7 mouse cellular contexts compared by ENCODE assay signal in genomic region chr7:27402675-27403074, GRCm38 (mm10). TPM values are rescaled to one million over a fixed set of nuclear protein-coding genes. Genes with fewer than 3 reads are reported as not detected.
DNase-seq lines count a peak whose midpoint lies in the region; TF ChIP-seq lines count a peak whose summit lies in the region.

No protein-coding gene starts in this region.

- H3K79me3 ChIP-seq in C2C12 (ENCODE audit: low read depth), result no peaks in the 10 kb centered on the region

- 14% methylated on average over 16 of the region's 16 CpGs for WGBS in spleen, adult 2 months

- peaks cover 13% of the 10 kb centered on the region for H3K4me1 ChIP-seq in megakaryocyte, embryonic 14.5 days
- H3K4me1 ChIP-seq in spleen, adult 2 months (ENCODE audit: control insufficient read depth, insufficient read depth, insufficient read length), result no peaks in the 10 kb centered on the region

- no peak overlapping the region for H3K4me3 ChIP-seq in C2C12 (ENCODE audit: insufficient read depth, poor library complexity, severe bottlenecking)
- peak overlapping the region; percentile 67 for H3K4me3 ChIP-seq in megakaryocyte, embryonic 14.5 days (replicated peaks)
- no peak overlapping the region for H3K4me3 ChIP-seq in spleen, adult 2 months (ENCODE audit: extremely low read depth, insufficient read depth, insufficient read length)

- no peak for TF ChIP-seq POLR2A in spleen, adult 2 months (IDR thresholded peaks at IDR 0.05; ENCODE audit: low read depth, low read length)

- peak; percentile 92 for DNase-seq in ES-CJ7 (ENCODE audit: low read depth, low spot score)
- peak; percentile 84 to 90 for DNase-seq in cerebellum, adult 18-20 months
- peak; percentile 75 to 82 for DNase-seq in frontal cortex, postnatal 36 days (ENCODE audit: low spot score in 2 of 2)
- peak; percentile 63 to 68 for DNase-seq in layer of hippocampus, postnatal 14 days (ENCODE audit: low spot score in 2 of 2)
- peak in 1 of 2 experiments; percentile 39 for DNase-seq in spleen, adult 2 months (ENCODE audit: low read depth in 1 of 2, low spot score in 2 of 2)

- no peaks in the 10 kb centered on the region for H3K79me2 ChIP-seq in C2C12 (ENCODE audit: control insufficient read depth, insufficient read depth)

- peaks cover 8% of the 10 kb centered on the region for H3K27me3 ChIP-seq in C2C12 (ENCODE audit: control insufficient read depth, insufficient read depth, insufficient read length)
- peaks cover 89% of the 10 kb centered on the region for H3K27me3 ChIP-seq in megakaryocyte, embryonic 14.5 days (replicated peaks)
- H3K27me3 ChIP-seq in spleen, adult 2 months (ENCODE audit: control insufficient read depth, insufficient read depth, low read length), result peaks cover 16% of the 10 kb centered on the region

- H3ac ChIP-seq in C2C12 (ENCODE audit: control insufficient read depth, insufficient read length, low read depth), result no peak overlapping the region

- peaks cover 33% of the 10 kb centered on the region for H3K9me3 ChIP-seq in megakaryocyte, embryonic 14.5 days

- no peaks in the 10 kb centered on the region for H3K36me3 ChIP-seq in C2C12 (ENCODE audit: control insufficient read depth, insufficient read depth)
- H3K36me3 ChIP-seq in megakaryocyte, embryonic 14.5 days (replicated peaks; ENCODE audit: low read length), result no peaks in the 10 kb centered on the region
- H3K36me3 ChIP-seq in spleen, adult 2 months (ENCODE audit: control insufficient read depth, insufficient read depth, low read length), result no peaks in the 10 kb centered on the region

- no peak overlapping the region for H3K27ac ChIP-seq in spleen, adult 2 months (ENCODE audit: insufficient read depth, low read length)

- TF ChIP-seq CTCF in C2C12 (IDR thresholded peaks at IDR 0.05; ENCODE audit: control insufficient read depth, insufficient read depth, insufficient read length), result peak; percentile 41
- peak; percentile 58; the same call in 1 of the 2 replicates for TF ChIP-seq CTCF in spleen, adult 2 months (IDR thresholded peaks at IDR 0.05; ENCODE audit: extremely low read depth, insufficient read depth, insufficient read length, insufficient replicate concordance)

TF ChIP-seq in C2C12, 6 proteins besides CTCF, POLR2A, EP300 and RAD21:
- TF ChIP-seq MAX (IDR thresholded peaks at IDR 0.05), result no peak
- no peak for TF ChIP-seq FOSL1 (IDR thresholded peaks at IDR 0.05; ENCODE audit: insufficient read depth, low read length, poor library complexity, severe bottlenecking)
- TF ChIP-seq MYOG (IDR thresholded peaks at IDR 0.05; ENCODE audit: control insufficient read depth, extremely low read depth, insufficient read length), result no peak
- no peak for TF ChIP-seq CEBPB (IDR thresholded peaks at IDR 0.05; ENCODE audit: low read depth)
- TF ChIP-seq MYOD1 (IDR thresholded peaks at IDR 0.05; ENCODE audit: control insufficient read depth, insufficient read length, low read depth), result no peak
- no peak for TF ChIP-seq USF1 (IDR thresholded peaks at IDR 0.05; ENCODE audit: low read depth)

RNA-seq across cellular contexts. Expression of gene Sptbn4, which starts 44.8 kb away (rescaled TPM):
- polyA plus RNA-seq in C2C12 (2012; fragmentation: generic; extraction: Trizol), result 0.25 TPM
- total RNA-seq in layer of hippocampus, postnatal 14 days (2021), result 100 to 1,000 TPM; 108 to 123 TPM
- polyA plus RNA-seq in megakaryocyte, embryonic 14.5 days (2012; ENCODE audit: insufficient read depth, low replicate concordance), result 0.27 and 0.45 TPM in 2 replicates
- 0.23 and 0.41 TPM in 2 replicates for polyA plus RNA-seq in spleen, adult 2 months (2012; rRNA removed)

RNA-seq across cellular contexts. Expression of gene Blvrb, which starts 45.1 kb away (rescaled TPM):
- polyA plus RNA-seq in C2C12 (2012; fragmentation: generic; extraction: Trizol), result 78.4 TPM
- total RNA-seq in layer of hippocampus, postnatal 14 days (2021), result 10 to 100 TPM; 15.6 to 15.8 TPM
- 330 and 332 TPM in 2 replicates for polyA plus RNA-seq in megakaryocyte, embryonic 14.5 days (2012; ENCODE audit: insufficient read depth, low replicate concordance)
- 280 and 330 TPM in 2 replicates for polyA plus RNA-seq in spleen, adult 2 months (2012; rRNA removed)

RNA-seq across cellular contexts. Expression of gene Gm20479, which starts 45.5 kb away (rescaled TPM):
- polyA plus RNA-seq in C2C12 (2012; fragmentation: generic; extraction: Trizol), result not detected
- total RNA-seq in layer of hippocampus, postnatal 14 days (2021), result not detected
- 1.4 and 7.6 TPM in 2 replicates for polyA plus RNA-seq in megakaryocyte, embryonic 14.5 days (2012; ENCODE audit: insufficient read depth, low replicate concordance)
- polyA plus RNA-seq in spleen, adult 2 months (2012; rRNA removed), result 0.47 and 0.54 TPM in 2 replicates

RNA-seq across cellular contexts. Expression of gene Shkbp1, which starts 46.9 kb away (rescaled TPM):
- polyA plus RNA-seq in C2C12 (2012; fragmentation: generic; extraction: Trizol), result 27.6 TPM
- 10 to 100 TPM; 24.7 to 26.2 TPM for total RNA-seq in layer of hippocampus, postnatal 14 days (2021)
- 214 and 344 TPM in 2 replicates for polyA plus RNA-seq in megakaryocyte, embryonic 14.5 days (2012; ENCODE audit: insufficient read depth, low replicate concordance)
- 130 and 166 TPM in 2 replicates for polyA plus RNA-seq in spleen, adult 2 months (2012; rRNA removed)
